Mouse (Mus musculus) lung, postnatal 0 days (tissue): ENCODE results near the gene Hist1h1a. TPM values are rescaled to one million over a fixed set of nuclear protein-coding genes. Genes with fewer than 3 reads are reported as not detected.
"Not testable (repeated sequence)": the region's sequence is repeated elsewhere in the genome, so short reads cannot be mapped to it uniquely, and the experiment has no call there.

Experiments
- ATAC-seq: fragments of 200-750 bp; cut with Nextera tagmentation; 2 replicates; pipeline ENCODE4 v1.8.0; 2017; ENCODE audit warnings: moderate library complexity
- DNase-seq: peaks from one replicate; pipeline ENCODE4 v3.0.0-alpha.2; 2016; ENCODE audit warnings: low spot score
- H3K27ac ChIP-seq: fragments of 300-500 bp; sonication (generic); 2 replicates; pipeline ENCODE4 v1.5.1; 2014; ENCODE audit warnings: antibody characterized with exemption, mild to moderate bottlenecking, low read length, mixed read lengths
- H3K27me3 ChIP-seq: fragments of 300-500 bp; sonication (generic); replicated peaks from 2 replicates; pipeline ENCODE4 v1.6.1; 2014; ENCODE audit warnings: low read length, mixed read lengths; ENCODE audit not compliant: insufficient read depth
- H3K36me3 ChIP-seq: fragments of 300-500 bp; sonication (generic); 2 replicates; pipeline ENCODE4 v1.6.1; 2014; ENCODE audit warnings: low read length, mixed read lengths; ENCODE audit not compliant: insufficient read depth
- H3K4me1 ChIP-seq: fragments of 300-500 bp; sonication (generic); 2 replicates; pipeline ENCODE4 v1.6.1; 2014; ENCODE audit warnings: antibody characterized with exemption, low read depth, low read length, mixed read lengths; ENCODE audit not compliant: insufficient read depth
- H3K4me2 ChIP-seq: fragments of 300-500 bp; sonication (generic); replicated peaks from 2 replicates; pipeline ENCODE4 v1.6.1; 2014; ENCODE audit warnings: low read depth, mild to moderate bottlenecking, low read length, moderate library complexity, mixed read lengths
- H3K4me3 ChIP-seq: fragments of 300-500 bp; sonication (generic); 2 replicates; pipeline ENCODE4 v1.5.1; 2014; ENCODE audit warnings: low read depth, low read length
- H3K9ac ChIP-seq: fragments of 300-500 bp; sonication (generic); replicated peaks from 2 replicates; pipeline ENCODE4 v1.6.1; 2014; ENCODE audit warnings: low read depth, mild to moderate bottlenecking
- H3K9me3 ChIP-seq: fragments of 300-500 bp; sonication (generic); 2 replicates; pipeline ENCODE4 v1.6.1; 2016; ENCODE audit warnings: low read length, mixed read lengths
- CTCF ChIP-seq: IDR thresholded peaks from 2 replicates; pipeline ENCODE4 v1.5.1; 2016; ENCODE audit warnings: antibody characterized with exemption, mild to moderate bottlenecking
- EP300 ChIP-seq: IDR thresholded peaks from 2 replicates; pipeline ENCODE4 v1.6.1; 2016; ENCODE audit warnings: antibody characterized with exemption, mild to moderate bottlenecking, control low read depth
- WGBS: fragments of 180-500 bp; shearing (Covaris S2); extraction: QIAGEN DNeasy Blood & Tissue Kit; methylation state at CpG from one replicate; pipeline ENCODE4 v1.1.7; 2014; 5-methylcytosine and 5-hydroxymethylcytosine counted together
- polyA plus RNA-seq: library from polyadenylated mRNA; unstranded; fragments of >200 nt; fragmentation: Nextera tagmentation; extraction: Ambion mirVana; gene quantifications from 2 replicates; pipeline ENCODE4 v1.2.1, GENCODE M21; 2015

Hist1h1a gene
- polyA plus RNA-seq, 1 experiment from 2014 or later, result 0.33 TPM

DNA sequence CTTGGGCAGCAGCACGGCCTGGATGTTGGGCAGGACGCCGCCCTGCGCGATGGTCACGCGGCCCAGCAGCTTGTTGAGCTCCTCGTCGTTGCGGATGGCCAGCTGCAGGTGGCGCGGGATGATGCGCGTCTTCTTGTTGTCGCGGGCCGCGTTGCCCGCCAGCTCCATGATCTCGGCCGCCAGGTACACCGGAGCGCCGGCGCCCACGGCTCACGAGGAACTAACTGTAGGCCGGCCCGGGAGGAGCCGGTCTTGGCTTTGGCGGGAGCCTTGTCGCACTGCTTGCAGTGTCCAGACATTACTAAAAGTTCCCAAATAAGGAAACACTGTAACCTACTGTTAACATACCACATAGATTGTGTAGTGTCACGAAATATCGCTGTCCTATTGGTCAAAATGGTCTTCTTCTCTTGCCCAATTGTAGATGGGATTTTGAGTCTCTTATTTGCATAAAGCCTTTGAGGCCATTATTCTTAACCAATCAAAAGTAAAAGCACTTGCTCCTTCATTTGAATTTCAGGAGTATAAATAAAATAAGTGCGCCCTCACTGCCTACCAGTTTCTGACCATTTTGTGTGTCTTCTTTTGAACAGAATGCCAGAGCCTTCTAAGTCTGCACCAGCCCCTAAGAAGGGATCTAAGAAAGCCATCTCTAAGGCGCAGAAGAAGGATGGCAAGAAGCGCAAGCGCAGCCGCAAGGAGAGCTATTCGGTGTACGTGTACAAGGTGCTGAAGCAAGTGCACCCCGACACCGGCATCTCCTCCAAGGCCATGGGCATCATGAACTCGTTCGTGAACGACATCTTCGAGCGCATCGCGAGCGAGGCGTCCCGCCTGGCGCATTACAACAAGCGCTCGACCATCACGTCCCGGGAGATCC lies 17.0 kb upstream of the Hist1h1a start, which contains the start of gene Hist1h2bb:
Gene Hist1h2bb, plus strand, starts transcription at position 534 of the 880 bp plus-strand sequence.
- H3K9me3 ChIP-seq, H3K27me3 ChIP-seq, H3K36me3 ChIP-seq, H3K4me1 ChIP-seq, H3K9ac ChIP-seq: not testable (repeated sequence)
- TF ChIP-seq CTCF, result peak; percentile 40
- peak; percentile 93 for TF ChIP-seq EP300
- peak within 1 kb of the TSS; percentile 20 for H3K4me3 ChIP-seq
- H3K27ac ChIP-seq, result peak within 1 kb of the TSS; percentile 91
- under 1% methylated on average over 35 of the region's 58 CpGs for WGBS
- ATAC-seq, result peak; percentile 92
- peak within 1 kb of the TSS; percentile 55 for H3K4me2 ChIP-seq
- DNase-seq, result peak; percentile 99

DNA sequence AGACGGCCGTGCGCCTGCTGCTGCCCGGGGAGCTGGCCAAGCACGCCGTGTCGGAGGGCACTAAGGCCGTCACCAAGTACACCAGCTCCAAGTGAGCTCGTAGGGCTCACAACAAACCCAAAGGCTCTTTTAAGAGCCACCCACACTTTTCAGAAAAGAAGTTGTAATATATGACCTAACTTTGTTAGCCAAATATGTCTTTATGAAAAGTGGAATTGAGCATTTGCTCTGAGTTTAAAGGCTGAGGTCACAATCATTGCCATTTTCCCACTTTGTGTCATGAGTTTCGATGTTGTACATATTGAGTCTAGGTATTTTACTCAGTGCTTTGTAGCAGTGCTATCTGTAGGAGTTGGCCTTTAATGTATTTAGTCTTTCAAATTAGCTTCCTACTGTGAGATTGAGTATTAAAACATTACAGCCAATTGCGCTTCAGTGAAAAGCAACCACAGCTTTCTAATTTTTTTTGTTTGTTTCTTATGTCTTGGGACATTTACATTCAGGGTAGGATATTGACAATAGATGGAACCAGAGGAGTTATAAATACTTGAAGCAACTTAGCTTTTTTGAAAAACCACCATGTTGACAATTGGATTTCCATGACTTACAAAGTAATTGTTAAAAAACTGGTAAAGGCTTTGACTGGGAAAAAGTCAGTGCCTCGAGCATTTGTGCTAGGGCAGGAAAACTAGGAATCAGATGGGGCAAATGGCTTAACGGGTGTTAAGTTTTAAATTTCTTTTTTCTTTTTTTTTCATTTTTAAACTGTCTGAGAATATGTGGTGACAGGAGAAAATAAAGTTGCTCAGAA lies 16.2 kb upstream of the Hist1h1a start:
- DNase-seq (no peak), ATAC-seq (peak; percentile 8)
- Histone ChIP-seq H3K36me3 (no peaks in the 10 kb centered on the region), H3K4me3 (peak overlapping the region; percentile 20; the same call in 1 of the 2 replicates), H3K9ac (no peak overlapping the region), H3K27me3 (no peaks in the 10 kb centered on the region), H3K27ac (peak overlapping the region; percentile 91), H3K9me3 (no peaks in the 10 kb centered on the region), H3K4me1 (no peaks in the 10 kb centered on the region; the same call in 1 of the 2 replicates), H3K4me2 (peak overlapping the region; percentile 46)
- WGBS, result 4% methylated on average over 9 of the region's 13 CpGs
- TF ChIP-seq CTCF (no peak), EP300 (no peak)

DNA sequence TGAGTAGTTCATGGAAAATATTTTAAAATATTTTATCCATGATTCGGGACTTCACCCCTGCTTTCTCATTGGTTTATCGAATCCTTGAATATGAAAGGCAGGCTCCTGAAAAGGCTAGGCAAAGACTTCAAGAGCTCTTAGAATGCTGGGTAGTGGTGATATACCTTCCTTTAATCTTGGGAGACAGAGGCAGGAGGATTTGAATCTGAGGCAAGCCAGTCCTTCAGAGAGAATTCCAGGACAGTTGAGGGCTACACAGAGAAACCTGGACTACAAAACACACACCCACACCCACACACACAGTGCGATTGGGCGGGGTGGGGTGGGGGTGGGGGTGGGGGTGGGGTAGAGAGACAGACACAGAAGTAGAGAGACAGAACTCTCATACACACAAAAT lies 15.6 kb upstream of the Hist1h1a start:
- H3K9ac ChIP-seq, result no peak overlapping the region
- H3K9me3 ChIP-seq, result no peaks in the 10 kb centered on the region
- H3K4me1 ChIP-seq, result no peaks in the 10 kb centered on the region; the same call in 1 of the 2 replicates
- TF ChIP-seq CTCF (no peak), EP300 (no peak)
- no peak for ATAC-seq
- no peaks in the 10 kb centered on the region for H3K27me3 ChIP-seq
- H3K36me3 ChIP-seq, result no peaks in the 10 kb centered on the region
- H3K27ac ChIP-seq, result no peak overlapping the region
- no peak overlapping the region for H3K4me3 ChIP-seq
- no peak overlapping the region for H3K4me2 ChIP-seq
- 3% methylated on average over 4 of the region's 4 CpGs for WGBS
- no peak for DNase-seq

DNA sequence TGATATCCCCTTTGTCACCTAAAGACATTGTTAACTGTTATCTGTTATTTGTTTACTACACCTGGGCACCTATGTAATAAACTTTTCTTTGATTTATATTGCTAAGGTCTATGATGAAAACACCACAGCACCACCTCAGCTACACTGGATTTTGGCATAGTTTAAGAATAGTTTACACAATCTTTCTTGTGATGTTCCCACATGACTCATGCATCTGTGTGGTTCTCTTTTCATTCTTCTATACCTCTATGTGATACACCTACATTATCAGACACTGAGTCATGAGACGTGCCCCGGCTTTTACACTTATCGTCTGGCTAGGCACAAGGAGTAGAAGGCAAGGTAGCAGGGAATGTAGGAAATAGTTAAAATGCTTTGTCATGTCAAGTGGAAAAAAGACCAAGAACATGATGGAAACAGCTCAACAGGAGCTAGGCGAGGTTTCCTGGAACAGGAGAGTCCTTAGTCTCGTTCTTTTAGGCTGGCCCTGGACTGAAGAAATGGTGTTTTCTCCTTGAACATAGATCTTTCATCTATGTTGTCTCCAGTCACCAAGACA lies 13.8 kb upstream of the Hist1h1a start:
- ATAC-seq (no peak), DNase-seq (no peak)
- H3K4me1 ChIP-seq, result no peaks in the 10 kb centered on the region; the same call in 1 of the 2 replicates
- no peaks in the 10 kb centered on the region for H3K27me3 ChIP-seq
- no peak overlapping the region for H3K4me3 ChIP-seq
- H3K27ac ChIP-seq, result no peak overlapping the region
- 86% methylated on average over 5 of the region's 5 CpGs for WGBS
- no peak overlapping the region for H3K4me2 ChIP-seq
- TF ChIP-seq EP300 (peak; percentile 52; the same call in 1 of the 2 replicates), CTCF (no peak)
- H3K36me3 ChIP-seq, result no peaks in the 10 kb centered on the region
- H3K9ac ChIP-seq, result no peak overlapping the region
- no peaks in the 10 kb centered on the region for H3K9me3 ChIP-seq

DNA sequence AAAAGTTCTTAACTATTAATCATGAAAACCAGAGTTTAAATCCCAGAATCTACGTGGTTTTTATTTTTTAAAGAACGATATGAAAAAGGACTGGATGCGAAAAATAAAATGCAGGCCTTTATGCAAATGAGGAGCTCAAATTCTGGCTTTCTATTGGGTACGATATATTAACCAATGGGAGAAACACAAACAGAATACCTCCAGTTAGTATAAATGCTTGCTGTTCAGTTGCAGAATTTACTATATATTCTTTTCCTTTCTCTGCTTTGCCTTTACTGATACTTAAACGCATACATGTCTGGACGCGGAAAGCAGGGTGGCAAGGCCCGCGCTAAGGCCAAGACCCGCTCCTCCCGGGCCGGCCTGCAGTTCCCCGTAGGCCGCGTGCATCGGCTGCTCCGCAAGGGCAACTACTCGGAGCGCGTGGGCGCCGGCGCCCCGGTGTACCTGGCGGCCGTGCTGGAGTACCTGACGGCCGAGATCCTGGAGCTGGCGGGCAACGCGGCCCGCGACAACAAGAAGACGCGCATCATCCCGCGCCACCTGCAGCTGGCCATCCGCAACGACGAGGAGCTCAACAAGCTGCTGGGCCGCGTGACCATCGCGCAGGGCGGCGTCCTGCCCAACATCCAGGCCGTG lies 12.5 kb upstream of the Hist1h1a start, which contains the start of gene Hist1h2ab:
Gene Hist1h2ab, plus strand, starts transcription at position 288 of the 639 bp plus-strand sequence.
- TF ChIP-seq EP300 (peak; percentile 64), CTCF (0 out of 2 replicates have a peak, but pooled peaks have one; percentile 16)
- H3K36me3 ChIP-seq, H3K9me3 ChIP-seq, H3K9ac ChIP-seq, H3K27me3 ChIP-seq, H3K4me1 ChIP-seq: not testable (repeated sequence)
- Histone ChIP-seq H3K4me2 (peak within 1 kb of the TSS; percentile 62), H3K27ac (peak within 1 kb of the TSS; percentile 89), H3K4me3 (peak within 1 kb of the TSS; percentile 31)
- DNase-seq (peak; percentile 93), ATAC-seq (peak; percentile 45)
- under 1% methylated on average over 25 of the region's 47 CpGs for WGBS
